28 mouse cellular contexts compared by ENCODE assay signal in genomic region chrX:17593331-17593730, GRCm38 (mm10).
"Had no signal": no experiment of that assay in that cellular context is flagged by ENCODE, and none has a peak within 500 bp of the region (broad histone marks: within the 10 kb centered on the region; RNA-seq: fewer than 3 reads in every experiment).

No protein-coding gene starts in this region.

- H3K4me1 ChIP-seq: heart, embryonic 10.5 days; heart, embryonic 12.5 days; hindbrain, embryonic 10.5 days; hindbrain, embryonic 12.5 days; intestine, embryonic 15.5 days; kidney, embryonic 15.5 days; limb, embryonic 13.5 days; limb, embryonic 15.5 days had no signal

- ATAC-seq: hindbrain, embryonic 16.5 days; inflammation-experienced regulatory T-cells, adult 6 months; intestine, embryonic 15.5 days; intestine, postnatal 0 days had no signal

- H3K27ac ChIP-seq: gastrocnemius, adult 2 months; heart, embryonic 10.5 days; hindbrain, embryonic 10.5 days; hindbrain, embryonic 12.5 days; hindbrain, embryonic 14.5 days; intestine, embryonic 15.5 days; kidney, embryonic 15.5 days; kidney, postnatal 0 days; limb, embryonic 13.5 days; limb, embryonic 15.5 days; liver, embryonic 14.5 days had no signal

- H3K9me3 ChIP-seq: heart, embryonic 10.5 days; heart, embryonic 12.5 days; hindbrain, embryonic 10.5 days; hindbrain, embryonic 12.5 days; intestine, embryonic 15.5 days; kidney, embryonic 15.5 days; limb, embryonic 13.5 days; limb, embryonic 15.5 days had no signal

- H3K9ac ChIP-seq: heart, embryonic 12.5 days; hindbrain, embryonic 12.5 days; hindbrain, embryonic 14.5 days; intestine, embryonic 15.5 days; kidney, embryonic 15.5 days; limb, embryonic 13.5 days; limb, embryonic 15.5 days; liver, embryonic 14.5 days had no signal

- H3K27me3 ChIP-seq: heart, embryonic 12.5 days; hindbrain, embryonic 12.5 days; intestine, embryonic 15.5 days; kidney, embryonic 15.5 days; limb, embryonic 13.5 days; limb, embryonic 15.5 days had no signal

- H3K36me3 ChIP-seq: heart, embryonic 10.5 days; heart, embryonic 12.5 days; hindbrain, embryonic 10.5 days; hindbrain, embryonic 12.5 days; intestine, embryonic 15.5 days; kidney, embryonic 15.5 days; limb, embryonic 13.5 days; limb, embryonic 15.5 days had no signal

- H3K4me2 ChIP-seq: heart, embryonic 12.5 days; hindbrain, embryonic 12.5 days; hindbrain, embryonic 14.5 days; intestine, embryonic 15.5 days; kidney, embryonic 15.5 days; limb, embryonic 13.5 days; limb, embryonic 15.5 days; liver, embryonic 11.5 days had no signal

- H3K4me3 ChIP-seq: gastrocnemius, adult 2 months; heart, embryonic 10.5 days; heart, embryonic 12.5 days; hindbrain, embryonic 10.5 days; hindbrain, embryonic 12.5 days; intestine, embryonic 15.5 days; kidney, embryonic 15.5 days; limb, embryonic 13.5 days; limb, embryonic 15.5 days had no signal

- DNase-seq: gastrocnemius, adult 2 months; gastrocnemius, postnatal 10 days; gastrocnemius, postnatal 25 days; heart, adult 18-20 months; heart, postnatal 10 days; heart, postnatal 4 days; kidney, adult 18-20 months; kidney, adult 9 months; kidney, postnatal 14 days; kidney, postnatal 36 days; layer of hippocampus, adult 9-11 months; layer of hippocampus, postnatal 36 days; left cerebral cortex, postnatal 4 days had no signal
